Mouse (Mus musculus): ENCODE measurements around the gene Armc7.
"Not testable (repeated sequence)": the region's sequence is repeated elsewhere in the genome, so short reads cannot be mapped to it uniquely, and the experiment has no call there.

Gene Armc7

DNA sequence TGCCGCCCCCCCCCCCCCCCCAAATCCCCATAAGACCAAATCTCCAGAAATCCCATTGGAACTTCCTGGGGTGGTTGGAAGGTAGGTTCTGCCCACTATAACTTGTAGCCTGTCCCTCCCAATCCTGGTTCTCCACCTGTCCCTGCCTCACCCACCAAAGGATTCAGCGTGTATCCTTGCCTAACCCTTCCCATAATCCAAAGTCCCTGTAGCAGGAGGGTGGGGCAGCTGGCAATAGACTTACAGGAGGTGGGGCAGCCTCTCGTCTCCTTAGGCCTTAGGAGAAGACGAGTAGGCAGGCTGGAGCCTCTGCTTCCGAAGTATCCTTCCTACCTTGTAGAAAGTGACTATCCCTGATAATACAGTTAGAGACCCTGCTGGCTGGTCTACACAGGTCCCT, 19.3 kb upstream of the Armc7 start:
- no peak for DNase-seq

DNA sequence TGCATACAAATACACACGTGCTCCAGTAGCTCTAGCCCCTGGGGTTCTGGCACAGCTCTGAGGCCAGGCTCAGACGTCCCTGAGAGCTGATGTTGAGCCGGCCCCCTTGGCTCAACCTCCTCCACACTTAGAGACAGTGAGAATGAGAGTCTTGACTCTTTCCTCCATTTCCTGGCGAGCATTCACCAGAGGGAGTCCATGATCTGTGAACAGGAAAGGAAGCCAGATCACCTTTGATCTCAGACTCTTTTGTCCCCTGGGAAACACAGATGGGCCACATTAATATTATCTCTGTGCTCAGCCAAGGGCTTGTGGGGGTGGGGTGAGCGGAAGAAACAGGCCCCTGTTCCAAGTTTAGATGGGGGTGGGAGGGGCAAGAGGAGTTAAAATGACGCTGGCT, 18.1 kb upstream of the Armc7 start:
- DNase-seq = no peak

DNA sequence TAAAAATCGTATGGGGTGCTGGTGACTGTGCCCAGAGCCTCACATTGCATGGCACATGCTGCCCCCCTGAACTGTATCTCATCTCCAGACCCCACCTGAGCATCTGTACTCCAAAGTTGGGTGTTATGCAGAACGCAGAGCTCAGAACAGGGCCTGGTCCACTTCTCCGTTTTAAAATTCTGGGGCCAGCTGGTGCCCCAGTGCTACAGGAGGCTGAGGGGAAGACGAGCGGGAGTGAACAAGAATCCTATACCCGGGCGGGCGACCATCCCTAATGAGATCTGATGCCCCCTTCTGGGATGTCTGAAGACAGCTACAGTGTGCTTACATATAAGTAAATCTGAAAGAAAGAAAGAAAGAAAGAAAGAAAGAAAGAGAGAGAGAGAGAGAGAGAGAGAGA, 14.5 kb upstream of the Armc7 start:
- no peak for DNase-seq

DNA sequence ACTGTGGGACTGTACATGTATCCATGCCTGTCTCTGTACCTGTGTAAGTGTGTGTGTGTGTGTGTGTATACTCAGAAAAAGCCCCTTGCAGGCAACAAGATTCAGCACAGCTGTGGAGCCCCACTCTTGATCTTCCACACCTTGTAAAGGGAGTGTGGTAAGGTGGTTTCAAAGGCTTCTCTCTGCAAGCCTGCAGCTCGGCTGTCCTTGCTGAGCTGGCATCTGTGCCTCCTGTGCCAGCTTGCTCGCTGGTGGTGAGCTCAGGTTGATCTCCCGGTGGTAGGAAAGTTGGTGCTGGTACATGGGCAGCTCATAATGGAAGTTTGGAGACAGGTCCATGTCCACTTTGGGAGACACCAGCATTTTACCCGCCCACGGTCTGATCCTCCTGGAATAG, 13.6 kb upstream of the Armc7 start:
- DNase-seq = no peak

DNA sequence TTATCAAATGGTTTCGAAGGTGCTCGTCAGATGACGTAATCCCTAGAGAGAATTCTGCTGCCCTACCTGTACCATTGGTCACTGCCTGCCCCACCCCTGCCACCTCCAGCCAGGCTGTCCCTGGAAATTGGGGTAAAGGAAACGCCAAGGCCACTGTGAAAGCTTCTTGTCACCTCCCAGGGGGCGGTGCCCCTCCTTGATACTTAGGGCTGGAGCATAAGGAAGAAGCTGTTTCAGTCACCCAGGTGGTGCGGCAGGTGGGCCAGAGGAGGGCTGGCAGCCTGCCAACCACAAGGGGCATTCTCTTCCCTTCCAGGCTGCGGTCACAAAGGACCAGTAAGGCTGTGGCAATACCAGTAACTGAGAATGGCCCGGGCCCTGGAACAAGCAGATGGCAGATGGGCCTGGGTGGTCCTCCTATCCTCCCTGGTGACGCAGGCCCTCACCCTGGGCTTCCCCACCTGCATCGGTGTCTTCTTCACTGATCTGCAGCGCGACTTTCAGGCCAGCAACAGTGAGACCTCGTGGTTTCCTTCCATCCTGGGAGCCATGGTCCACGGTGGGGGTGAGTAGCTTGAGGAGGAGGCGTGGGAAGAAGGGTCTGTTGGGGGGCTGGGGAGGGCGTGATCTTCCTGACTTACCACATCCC, 13.1 kb upstream of the Armc7 start, which contains the start of gene Slc16a5:
Slc16a5 (plus strand) TSS at position 232 of the 649 bp plus-strand sequence.
- no peak for DNase-seq

DNA sequence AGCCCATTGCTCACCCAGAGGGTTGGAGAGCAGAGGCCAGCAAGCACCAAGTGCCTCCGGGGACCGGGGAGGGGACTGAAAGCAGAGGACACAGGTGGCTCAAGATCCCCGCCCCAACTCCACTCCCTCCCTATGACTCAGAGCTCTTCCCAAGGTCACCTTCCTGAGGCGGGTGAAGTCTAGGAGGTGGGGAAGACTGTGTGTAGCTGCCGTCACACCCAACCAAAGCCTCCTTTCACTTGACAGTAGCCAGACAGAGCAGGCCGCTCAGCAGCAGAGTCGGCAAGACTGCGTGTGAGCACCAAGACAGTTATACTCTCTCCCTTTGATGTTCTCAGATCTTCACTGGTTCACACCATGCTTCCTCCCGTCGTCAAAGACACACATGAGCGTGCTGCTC, 12.1 kb upstream of the Armc7 start:
- DNase-seq = no peak

DNA sequence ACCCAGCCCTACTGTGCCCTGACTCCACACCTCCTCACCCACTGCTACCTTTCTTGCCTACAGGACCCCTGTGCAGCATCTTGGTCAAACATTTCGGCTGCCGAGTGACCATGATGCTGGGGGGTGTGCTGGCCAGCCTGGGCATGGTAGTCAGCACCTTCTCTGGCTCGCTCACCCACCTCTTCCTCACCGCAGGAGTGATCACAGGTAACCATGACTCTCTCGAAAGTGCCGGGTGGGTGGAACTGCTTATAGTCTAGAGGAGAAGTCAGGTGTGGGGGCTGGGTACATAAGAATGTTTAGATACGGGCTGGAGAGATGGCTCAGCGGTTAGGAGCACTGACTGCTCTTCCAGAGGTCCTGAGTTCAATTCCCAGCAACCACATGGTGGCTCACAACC, 10.6 kb upstream of the Armc7 start:
- DNase-seq = no peak

DNA sequence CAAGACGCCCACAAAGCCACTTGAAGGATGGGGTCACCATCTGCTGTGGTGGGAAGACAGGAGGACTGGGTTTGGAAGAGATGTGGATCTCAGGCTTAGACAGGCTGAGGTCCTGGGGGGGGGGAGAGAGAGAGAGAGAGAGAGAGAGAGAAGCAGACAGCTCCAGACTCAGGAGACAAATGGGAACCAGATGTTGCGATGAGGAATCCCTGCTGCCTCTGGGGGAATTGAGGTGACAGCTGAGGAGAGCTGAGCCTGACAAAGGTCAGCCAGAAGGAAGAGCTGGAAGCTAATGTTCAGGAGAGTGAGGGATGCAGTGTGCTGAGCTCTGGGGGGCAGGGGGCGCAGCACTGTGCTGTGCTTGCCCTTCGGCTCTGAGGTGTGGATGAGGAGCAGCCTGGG, 8.2 kb upstream of the Armc7 start:
- no peak for DNase-seq

DNA sequence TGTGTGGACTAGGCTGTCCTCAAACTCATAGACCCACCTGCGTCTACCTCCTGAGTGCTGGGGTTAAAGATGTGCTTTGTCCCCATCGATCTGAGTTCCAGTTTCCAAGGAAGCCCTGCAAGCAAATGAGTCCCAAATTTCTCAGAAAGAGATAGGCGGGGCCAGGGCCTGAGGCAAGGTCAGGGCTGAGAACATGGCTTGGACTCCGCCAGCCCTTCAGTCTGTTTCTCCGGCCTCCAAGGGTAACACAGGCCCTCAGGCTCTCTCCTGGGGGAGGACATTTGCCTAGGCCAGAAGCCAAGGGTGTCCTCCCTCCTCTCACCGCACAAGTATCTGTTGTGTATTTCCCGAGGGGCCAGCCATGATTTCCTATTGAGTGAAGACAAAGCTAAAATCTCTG, 3.3 kb upstream of the Armc7 start:
- no peak for DNase-seq

DNA sequence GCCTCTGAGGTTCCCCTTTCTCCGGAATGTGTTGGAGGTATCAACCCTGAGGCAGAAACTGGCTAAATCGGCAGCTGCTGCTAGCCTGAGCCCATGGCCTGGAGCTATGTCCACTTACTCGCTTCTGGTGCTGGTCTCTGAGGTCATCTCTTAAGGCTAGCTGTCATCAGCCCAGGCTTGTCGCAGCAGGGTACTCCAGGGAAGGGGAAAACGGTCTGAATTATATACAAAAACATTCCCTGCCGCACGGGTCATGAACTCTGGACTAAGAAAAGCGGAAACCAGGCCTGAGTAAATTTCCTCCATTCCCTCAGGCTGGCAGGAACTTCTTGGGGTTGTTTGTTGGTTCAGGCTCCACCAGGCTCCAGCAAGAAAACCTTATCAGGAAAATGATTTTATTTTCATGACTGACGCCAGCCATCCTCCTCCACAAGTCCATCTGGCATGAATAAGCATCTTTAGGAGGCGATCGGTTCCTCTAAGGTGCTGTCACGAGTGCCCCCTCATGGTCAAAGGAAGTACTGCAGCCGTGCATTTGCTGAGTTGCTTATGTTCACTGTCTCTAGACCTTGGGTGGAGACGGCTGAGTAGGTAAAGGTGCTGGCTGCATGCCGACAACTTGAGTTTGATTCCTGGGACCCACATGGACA, 1.7 kb upstream of the Armc7 start:
- peak; percentile 93 for DNase-seq

DNA sequence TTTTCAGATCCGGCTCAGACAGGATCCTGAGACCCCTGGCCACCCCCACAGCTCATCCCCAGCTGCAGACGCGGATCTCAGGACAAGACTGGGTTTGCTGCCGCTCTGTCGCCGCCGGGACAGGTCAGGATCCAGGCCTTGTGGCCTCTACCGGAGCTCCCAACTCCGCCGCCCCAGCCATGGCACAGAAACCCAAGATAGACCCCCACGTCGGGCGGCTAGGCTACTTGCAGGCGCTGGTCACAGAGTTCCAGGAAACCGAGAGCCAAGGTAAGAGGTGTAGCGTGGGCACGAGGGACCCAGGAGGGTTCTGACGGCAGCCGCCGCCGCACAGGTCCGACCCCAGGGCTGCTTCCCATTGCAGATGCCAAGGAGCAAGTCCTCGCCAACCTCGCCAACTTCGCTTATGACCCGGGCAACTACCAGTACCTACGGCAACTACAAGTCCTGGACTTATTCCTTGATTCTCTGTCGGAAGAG, 331 bp downstream of the Armc7 start:
- no peak for DNase-seq

DNA sequence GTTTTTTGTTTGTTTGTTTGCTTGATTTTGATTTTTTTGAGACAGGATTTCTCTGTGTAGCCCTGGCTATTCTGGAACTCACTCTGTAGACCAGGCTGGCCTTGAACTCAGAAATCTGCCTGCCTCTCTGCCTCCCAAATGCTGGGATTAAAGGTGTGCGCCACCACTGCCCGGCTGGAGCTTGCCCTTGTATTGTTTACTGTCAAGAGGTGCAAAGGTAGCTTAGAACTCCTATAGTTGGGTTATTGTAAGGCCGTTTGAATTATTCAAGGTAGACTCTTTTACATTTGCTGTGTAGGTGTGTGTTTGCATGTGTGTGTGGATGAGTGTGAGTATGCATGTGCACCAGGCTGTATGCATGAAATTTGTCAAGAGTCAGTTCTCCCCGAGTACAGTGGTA, 1.2 kb downstream of the Armc7 start:
- not testable (repeated sequence) for DNase-seq

DNA sequence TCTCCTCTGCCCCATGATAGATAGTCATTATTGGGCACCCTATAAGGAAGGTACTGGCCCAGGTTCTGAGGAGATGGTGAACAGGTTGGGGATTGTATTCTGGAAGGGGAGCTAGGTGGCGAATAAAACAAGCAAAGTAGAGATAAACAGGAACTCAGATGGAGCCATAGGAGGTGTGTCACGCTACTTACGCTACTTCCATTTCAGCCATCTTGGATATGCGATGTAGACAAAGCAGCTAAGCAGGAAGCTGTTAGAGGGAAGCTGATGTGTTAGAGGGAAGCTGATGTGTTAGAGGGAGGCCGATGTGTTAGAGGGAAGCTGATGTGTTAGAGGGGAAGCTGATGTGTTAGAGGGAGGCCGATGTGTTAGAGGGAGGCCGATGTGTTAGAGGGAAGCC, 1.9 kb downstream of the Armc7 start:
- not testable (repeated sequence) for DNase-seq

DNA sequence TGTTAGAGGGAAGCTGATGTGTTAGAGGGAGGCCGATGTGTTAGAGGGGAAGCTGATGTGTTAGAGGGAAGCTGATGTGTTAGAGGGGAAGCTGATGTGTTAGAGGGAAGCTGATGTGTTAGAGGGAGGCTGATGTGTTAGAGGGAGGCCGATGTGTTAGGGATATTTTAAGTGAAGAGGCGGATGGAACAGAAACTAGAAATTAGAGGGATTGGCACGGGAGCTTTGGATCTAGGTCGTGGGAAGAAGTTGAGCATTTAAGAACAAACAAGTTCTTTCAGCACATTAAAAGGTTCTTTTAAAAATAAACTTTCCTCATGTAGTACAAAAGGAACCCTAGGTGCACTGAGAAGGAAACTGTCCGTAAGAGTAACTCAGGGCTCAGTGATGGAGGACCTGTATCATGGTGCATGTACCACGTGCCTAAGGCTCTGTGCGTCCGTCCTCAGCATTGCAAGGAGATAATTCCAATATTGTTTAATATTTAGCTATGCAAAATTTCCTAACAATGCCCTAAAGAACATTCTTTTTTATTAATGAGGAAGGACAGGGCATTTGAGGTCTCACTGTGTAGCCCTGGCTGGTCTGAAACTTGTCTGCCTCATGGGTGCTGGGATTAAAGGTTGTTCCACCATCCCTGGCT, 3.0 kb downstream of the Armc7 start:
- no peak for DNase-seq

DNA sequence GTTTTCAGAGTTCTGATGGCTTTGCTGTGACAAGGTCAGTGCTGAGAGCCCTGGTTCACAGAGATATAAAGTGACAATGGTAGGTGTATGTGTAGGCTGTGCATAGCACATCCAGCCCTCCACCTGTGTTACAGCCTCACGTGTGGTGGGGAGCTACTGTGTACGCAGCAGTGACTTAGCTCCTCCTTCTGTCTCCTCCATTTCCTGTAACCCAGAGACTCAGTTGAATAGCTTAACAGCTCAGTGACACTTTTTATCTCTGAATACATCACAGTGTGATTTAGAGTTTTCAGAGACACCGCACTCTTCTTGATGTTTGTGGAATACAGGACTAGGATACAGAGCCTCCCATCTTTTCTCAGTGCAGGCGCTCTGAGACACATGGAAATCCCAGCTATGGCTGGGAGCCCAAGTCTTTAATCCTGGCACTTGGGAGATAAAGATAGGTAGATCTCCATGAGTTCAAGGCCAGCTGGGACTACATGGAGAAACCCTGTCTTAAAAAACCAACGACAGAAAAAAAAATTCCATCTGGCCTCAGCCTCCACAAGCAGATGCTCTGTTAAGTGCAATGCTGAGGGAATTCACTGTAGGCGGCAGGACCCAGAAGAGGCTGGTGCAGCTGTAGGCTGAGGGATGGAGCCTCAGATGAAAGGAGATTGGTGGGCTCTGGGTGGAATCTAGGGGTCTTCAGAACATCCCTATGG, 6.2 kb downstream of the Armc7 start:
- peak; percentile 35 for DNase-seq

DNA sequence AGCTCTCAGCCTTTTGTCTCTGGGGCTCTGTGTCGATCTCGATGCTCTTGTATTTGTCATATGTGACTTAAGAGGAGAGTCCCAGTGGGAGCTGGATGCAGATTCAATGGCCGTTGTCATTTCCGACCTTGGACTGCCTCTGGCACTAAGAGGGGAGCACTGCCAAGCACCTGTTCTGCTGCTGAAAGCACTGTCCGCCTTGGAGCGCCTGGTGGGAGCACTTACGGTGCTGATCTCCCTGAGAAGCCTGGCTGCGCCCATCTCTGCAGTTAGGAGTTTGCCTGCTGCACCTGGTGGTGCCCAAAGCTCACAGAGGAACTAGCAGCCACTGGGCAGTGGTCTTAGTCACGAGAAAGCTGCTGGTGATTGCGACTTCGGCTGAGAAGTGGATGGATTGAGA, 7.8 kb downstream of the Armc7 start:
- DNase-seq = no peak

DNA sequence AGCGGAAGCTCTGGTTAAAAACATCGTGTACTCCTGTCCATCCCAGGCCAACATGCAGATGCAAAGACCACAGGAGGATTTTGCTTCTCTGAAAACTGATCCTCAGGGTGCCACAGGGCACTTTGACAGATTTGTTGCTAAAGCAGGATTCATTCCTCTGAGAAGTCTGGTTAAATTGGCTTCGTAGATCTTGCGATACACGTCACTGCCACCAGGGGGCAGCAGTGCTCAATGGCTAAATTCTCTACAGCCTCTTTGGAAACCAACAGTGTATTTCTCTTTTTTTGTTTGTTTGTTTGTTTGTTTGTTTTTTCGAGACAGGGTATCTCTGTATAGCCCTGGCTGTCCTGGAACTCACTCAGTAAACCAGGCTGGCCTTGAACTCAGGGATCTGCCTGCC, 8.3 kb downstream of the Armc7 start:
- DNase-seq = peak; percentile 76

DNA sequence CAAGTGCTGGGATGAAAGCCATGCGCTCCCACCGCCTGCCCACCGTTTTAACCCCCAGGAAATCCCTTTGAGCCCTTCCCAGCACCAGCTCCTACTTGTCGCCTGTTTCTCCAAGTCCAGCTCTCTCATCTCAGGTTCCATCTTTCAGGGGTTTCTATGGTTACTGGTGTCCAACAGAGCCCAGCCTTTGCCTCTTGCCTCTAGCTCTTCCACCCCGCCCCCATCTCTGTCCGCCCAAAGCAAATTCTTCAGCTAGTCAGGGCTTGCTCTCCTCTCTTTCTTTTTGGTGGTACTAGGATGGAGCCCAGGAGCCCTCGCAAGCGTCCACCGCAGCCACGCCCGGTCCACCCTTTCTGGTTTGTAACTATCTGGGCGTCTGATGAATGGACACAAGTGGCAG, 9.7 kb downstream of the Armc7 start:
- no peak for DNase-seq

DNA sequence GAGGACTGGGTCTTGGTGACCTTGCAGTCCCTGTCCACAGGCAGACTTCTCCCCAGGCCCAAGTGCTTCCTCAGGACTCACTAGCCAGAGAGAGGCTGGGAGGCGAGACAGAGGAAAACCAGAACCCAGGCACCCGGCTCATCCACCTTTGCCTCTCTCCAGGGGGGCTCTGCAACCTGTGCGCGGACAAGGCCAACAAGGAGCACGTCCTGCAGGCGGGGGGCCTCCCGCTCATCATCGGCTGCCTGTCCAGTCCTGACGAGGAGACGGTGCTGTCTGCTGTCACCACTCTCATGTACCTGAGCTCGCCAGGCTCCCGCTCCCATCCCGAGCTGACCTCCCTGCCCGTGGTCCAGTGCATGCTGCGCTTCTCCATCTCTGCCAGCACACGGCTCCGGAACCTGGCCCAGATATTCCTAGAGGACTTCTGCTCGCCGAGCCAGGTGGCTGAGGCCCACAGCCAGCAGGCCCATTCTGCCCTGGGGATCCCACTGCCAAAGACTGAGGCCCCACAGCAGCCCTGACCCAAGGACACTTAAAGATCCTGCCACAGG, 13.2 kb downstream of the Armc7 start:
- no peak for DNase-seq

DNA sequence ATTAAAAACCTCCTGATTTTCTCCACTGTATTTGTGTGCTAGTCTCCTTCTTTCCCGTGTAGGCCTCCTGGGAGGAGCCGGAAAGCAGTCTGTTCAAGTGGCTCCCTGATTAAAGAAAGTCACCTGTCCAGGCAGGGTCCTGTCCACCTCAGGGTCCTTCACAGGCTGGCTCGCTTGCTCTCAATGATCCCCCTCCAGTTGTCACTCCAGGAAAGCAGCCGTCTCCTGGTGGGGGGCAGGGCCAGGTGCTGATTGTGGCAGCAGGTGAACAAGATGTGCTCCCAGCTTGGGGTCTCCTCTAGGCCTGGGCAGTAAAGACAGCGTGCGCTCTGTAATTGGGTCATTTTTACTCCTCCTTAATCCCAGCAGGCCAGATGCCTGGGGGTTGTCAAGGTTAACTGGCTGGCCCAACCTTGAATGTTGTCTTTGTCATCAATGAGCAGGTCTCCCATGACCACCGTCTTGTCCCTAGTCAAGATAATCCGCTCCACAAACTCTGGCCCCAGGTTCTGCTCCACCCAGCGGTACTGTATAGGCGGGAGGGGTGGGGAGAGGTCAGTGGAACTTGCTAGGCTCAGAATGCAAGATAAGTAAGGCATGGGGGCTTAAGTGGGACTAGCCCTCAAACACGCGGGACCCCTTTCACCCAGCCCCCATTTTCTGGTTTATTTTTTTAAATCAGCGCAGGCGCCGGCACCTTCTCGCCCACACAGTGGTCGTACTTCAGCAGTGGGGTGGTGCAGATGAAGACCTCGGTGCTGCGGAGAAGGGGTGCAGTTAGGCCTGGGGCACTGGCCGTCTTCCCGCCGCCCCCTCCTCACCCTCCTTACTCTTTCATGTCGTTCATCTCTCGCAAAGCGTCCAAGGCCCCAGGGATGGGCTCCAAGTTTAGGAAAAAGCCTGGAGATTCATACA, 15.2 kb downstream of the Armc7 start:
- no peak for DNase-seq

DNA sequence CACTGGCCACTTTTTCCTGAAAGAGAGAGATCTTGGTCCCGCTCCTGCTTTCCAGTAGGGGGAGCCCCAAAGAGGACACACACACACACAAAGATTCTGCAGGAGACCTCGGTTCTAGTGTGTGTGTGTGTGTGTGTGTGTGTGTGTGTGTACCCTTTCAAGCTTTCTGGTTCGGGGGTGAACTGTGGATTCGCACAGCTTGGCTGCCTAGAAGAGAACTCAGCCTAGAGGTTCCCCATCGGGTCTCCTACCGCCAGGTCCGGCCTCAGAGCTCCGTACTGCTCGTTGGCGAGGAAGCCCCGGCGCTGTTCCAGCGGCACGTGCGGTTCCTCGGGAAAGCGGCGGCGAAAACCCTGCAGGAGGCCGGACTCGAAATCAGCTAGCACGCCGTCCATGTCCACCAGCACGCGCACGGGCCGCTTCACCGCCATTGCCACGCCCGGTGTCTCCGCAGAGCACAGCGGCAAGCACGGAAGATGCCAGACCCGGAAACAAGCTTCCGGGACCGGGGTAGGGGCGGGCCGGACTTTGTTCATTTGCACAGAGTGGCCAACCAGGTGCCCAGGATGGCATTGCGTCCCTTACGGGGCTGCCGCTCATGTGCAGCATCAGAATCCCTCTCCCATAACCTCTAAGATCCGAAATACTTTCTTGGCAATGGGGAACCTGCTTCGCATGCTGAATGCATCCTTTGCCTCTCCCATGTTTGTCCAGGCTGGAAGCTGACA, 16.1 kb downstream of the Armc7 start, which contains the start of gene Nt5c:
Nt5c (minus strand) TSS at position 507 of the 728 bp plus-strand sequence.
- peak; percentile 81 for DNase-seq
